ENCODE assay signal across 12 mouse cellular contexts in genomic region chr9:43122379-43122778, GRCm38 (mm10). TPM values are rescaled to one million over a fixed set of nuclear protein-coding genes. Genes with fewer than 3 reads are reported as not detected.
DNase-seq lines count a peak whose midpoint lies in the region; ATAC-seq and TF ChIP-seq lines count a peak whose summit lies in the region.
"Had no signal": no experiment of that assay in that cellular context is flagged by ENCODE, and none has a peak within 500 bp of the region (broad histone marks: within the 10 kb centered on the region; RNA-seq: fewer than 3 reads in every experiment).

No protein-coding gene starts in this region.

- no peak overlapping the region for H3K4me2 ChIP-seq in kidney, embryonic 14.5 days (replicated peaks; ENCODE audit: low read depth, low read length)
- H3K4me2 ChIP-seq in midbrain, postnatal 0 days (ENCODE audit: low read depth, low read length, poor library complexity, severe bottlenecking), result no peak overlapping the region
- H3K4me2 ChIP-seq in midbrain, embryonic 15.5 days, result no peak overlapping the region
- H3K4me2 ChIP-seq in stomach, postnatal 0 days (replicated peaks; ENCODE audit: low read depth), result no peak overlapping the region

- no peak for ATAC-seq in CD4-positive, CD25-positive, alpha-beta regulatory T cell, adult 4 months
- ATAC-seq in kidney, embryonic 14.5 days (ENCODE audit: low FRiP score, low TSS enrichment), result no peak
- ATAC-seq in midbrain, postnatal 0 days (ENCODE audit: low FRiP score), result no peak
- ATAC-seq in midbrain, embryonic 15.5 days (replicated peaks), result no peak
- no peak for ATAC-seq in stomach, postnatal 0 days (ENCODE audit: low FRiP score, low TSS enrichment)

- no peak for TF ChIP-seq EP300 in stomach, postnatal 0 days (optimal IDR thresholded peaks at IDR 0.05)

- peak; percentile 36 for DNase-seq in CD4-positive, CD25-positive, alpha-beta regulatory T cell, adult 2 months (ENCODE audit: low read depth, low spot score)
- peak; percentile 29 for DNase-seq in kidney, adult 2 months
- no peak for DNase-seq in midbrain, postnatal 0 days (ENCODE audit: low spot score)
- DNase-seq in stomach, postnatal 0 days (ENCODE audit: low spot score), result no peak
- DNase-seq in limb, embryonic 10.5 days (ENCODE audit: low spot score), result no peak
- DNase-seq: gastrocnemius, postnatal 25 days; right cerebral cortex, postnatal 4 days had no signal

- H3K4me1 ChIP-seq in kidney, adult 2 months (ENCODE audit: control insufficient read depth, insufficient read depth, low read length), result no peaks in the 10 kb centered on the region
- no peaks in the 10 kb centered on the region for H3K4me1 ChIP-seq in kidney, embryonic 14.5 days (ENCODE audit: control insufficient read depth, insufficient read depth, low read length)
- no peaks in the 10 kb centered on the region for H3K4me1 ChIP-seq in midbrain, postnatal 0 days (ENCODE audit: insufficient read depth, low read length)
- no peaks in the 10 kb centered on the region for H3K4me1 ChIP-seq in midbrain, embryonic 15.5 days
- H3K4me1 ChIP-seq in stomach, postnatal 0 days (replicated peaks; ENCODE audit: control insufficient read depth, insufficient read depth), result no peaks in the 10 kb centered on the region
- no peaks in the 10 kb centered on the region for H3K4me1 ChIP-seq in limb, embryonic 10.5 days
- H3K4me1 ChIP-seq: forebrain, embryonic 10.5 days had no signal

- no peak overlapping the region for H3K27ac ChIP-seq in kidney, adult 2 months (ENCODE audit: insufficient read depth, low read depth, low read length)
- no peak overlapping the region for H3K27ac ChIP-seq in kidney, embryonic 14.5 days (ENCODE audit: low read depth, low read length)
- H3K27ac ChIP-seq in midbrain, postnatal 0 days (ENCODE audit: low read depth, low read length), result no peak overlapping the region
- H3K27ac ChIP-seq in midbrain, embryonic 15.5 days, result no peak overlapping the region
- H3K27ac ChIP-seq in stomach, postnatal 0 days (replicated peaks), result no peak overlapping the region
- H3K27ac ChIP-seq in limb, embryonic 10.5 days, result no peak overlapping the region
- H3K27ac ChIP-seq: forebrain, embryonic 10.5 days had no signal

- H3K36me3 ChIP-seq in kidney, adult 2 months (ENCODE audit: control insufficient read depth, insufficient read depth, low read length), result no peaks in the 10 kb centered on the region
- no peaks in the 10 kb centered on the region for H3K36me3 ChIP-seq in kidney, embryonic 14.5 days (ENCODE audit: control insufficient read depth, insufficient read depth, low read length)
- H3K36me3 ChIP-seq in midbrain, postnatal 0 days (ENCODE audit: insufficient read depth, low read length), result no peaks in the 10 kb centered on the region
- no peaks in the 10 kb centered on the region for H3K36me3 ChIP-seq in midbrain, embryonic 15.5 days (replicated peaks)
- H3K36me3 ChIP-seq in stomach, postnatal 0 days (ENCODE audit: control insufficient read depth, insufficient read depth, low read length), result no peaks in the 10 kb centered on the region
- no peaks in the 10 kb centered on the region for H3K36me3 ChIP-seq in limb, embryonic 10.5 days
- H3K36me3 ChIP-seq: forebrain, embryonic 10.5 days had no signal

- no peak for TF ChIP-seq POLR2A in kidney, adult 2 months (IDR thresholded peaks at IDR 0.05; ENCODE audit: low read depth, low read length)

- H3K9ac ChIP-seq in kidney, embryonic 14.5 days (ENCODE audit: low read depth, low read length), result no peak overlapping the region
- no peak overlapping the region for H3K9ac ChIP-seq in midbrain, postnatal 0 days (replicated peaks; ENCODE audit: low read length, poor library complexity, severe bottlenecking)
- H3K9ac ChIP-seq in midbrain, embryonic 15.5 days, result no peak overlapping the region
- no peak overlapping the region for H3K9ac ChIP-seq in stomach, postnatal 0 days (ENCODE audit: low read length)

- H3K9me3 ChIP-seq in kidney, embryonic 14.5 days (ENCODE audit: control insufficient read depth, low read length), result no peaks in the 10 kb centered on the region
- no peaks in the 10 kb centered on the region for H3K9me3 ChIP-seq in midbrain, postnatal 0 days (ENCODE audit: low read length)
- no peaks in the 10 kb centered on the region for H3K9me3 ChIP-seq in midbrain, embryonic 15.5 days
- no peaks in the 10 kb centered on the region for H3K9me3 ChIP-seq in stomach, postnatal 0 days (ENCODE audit: control insufficient read depth, low read length)
- H3K9me3 ChIP-seq in limb, embryonic 10.5 days (replicated peaks), result no peaks in the 10 kb centered on the region
- H3K9me3 ChIP-seq: forebrain, embryonic 10.5 days had no signal

- 6% methylated on average over 1 of the region's 1 CpGs for WGBS in kidney, adult 2 months
- WGBS in kidney, embryonic 14.5 days, result 30% methylated on average over 1 of the region's 1 CpGs
- 44% methylated on average over 1 of the region's 1 CpGs for WGBS in midbrain, postnatal 0 days
- 74% methylated on average over 1 of the region's 1 CpGs for WGBS in midbrain, embryonic 15.5 days
- 29% methylated on average over 1 of the region's 1 CpGs for WGBS in stomach, postnatal 0 days
- WGBS in limb, embryonic 10.5 days, result 46% methylated on average over 1 of the region's 1 CpGs

- H3K27me3 ChIP-seq in kidney, adult 2 months (replicated peaks; ENCODE audit: control insufficient read depth, insufficient read depth, low read length), result no peaks in the 10 kb centered on the region
- no peaks in the 10 kb centered on the region for H3K27me3 ChIP-seq in kidney, embryonic 14.5 days (ENCODE audit: control insufficient read depth, insufficient read depth, low read length)
- H3K27me3 ChIP-seq in midbrain, postnatal 0 days (ENCODE audit: insufficient read depth, low read length), result no peaks in the 10 kb centered on the region
- H3K27me3 ChIP-seq in midbrain, embryonic 15.5 days (replicated peaks), result no peaks in the 10 kb centered on the region
- H3K27me3 ChIP-seq in stomach, postnatal 0 days (ENCODE audit: control insufficient read depth, insufficient read depth, low read length), result no peaks in the 10 kb centered on the region
- H3K27me3 ChIP-seq in limb, embryonic 10.5 days (ENCODE audit: low read depth, poor library complexity, severe bottlenecking), result peaks cover 3% of the 10 kb centered on the region; the same call in 1 of the 2 replicates

- no peak overlapping the region for H3K4me3 ChIP-seq in kidney, adult 2 months (ENCODE audit: insufficient read depth, low read depth, low read length)
- no peak overlapping the region for H3K4me3 ChIP-seq in kidney, embryonic 14.5 days (ENCODE audit: low read length)
- no peak overlapping the region for H3K4me3 ChIP-seq in midbrain, postnatal 0 days (ENCODE audit: low read depth, low read length)
- no peak overlapping the region for H3K4me3 ChIP-seq in midbrain, embryonic 15.5 days
- H3K4me3 ChIP-seq in stomach, postnatal 0 days (ENCODE audit: low read depth, low read length), result no peak overlapping the region
- no peak overlapping the region for H3K4me3 ChIP-seq in limb, embryonic 10.5 days
- H3K4me3 ChIP-seq: forebrain, embryonic 10.5 days had no signal

- TF ChIP-seq CTCF in kidney, adult 2 months (conservative IDR thresholded peaks at IDR 0.05; ENCODE audit: insufficient read depth, insufficient read length, low read depth, low read length), result peak; percentile 53
- TF ChIP-seq CTCF in midbrain, postnatal 0 days (IDR thresholded peaks at IDR 0.05), result peak; percentile 14; the same call in 1 of the 2 replicates
- peak; percentile 49 for TF ChIP-seq CTCF in stomach, postnatal 0 days (IDR thresholded peaks at IDR 0.05; ENCODE audit: low read depth)

RNA-seq across cellular contexts. Expression of gene Tmem136, which starts 6.0 kb away (rescaled TPM):
- polyA plus RNA-seq in CD4-positive, CD25-positive, alpha-beta regulatory T cell, adult 4 months (2017; shearing (Covaris generic)), result 1 to 10 TPM; 3.1 to 4.6 TPM
- polyA plus RNA-seq in kidney, adult 2 months (2012; rRNA removed), result 12.4 and 13.2 TPM in 2 replicates
- polyA plus RNA-seq in kidney, embryonic 14.5 days (2014; fragmentation: Nextera tagmentation; extraction: Ambion mirVana), result 6.1 and 9.7 TPM in 2 replicates
- total RNA-seq in midbrain, postnatal 0 days (2014; rRNA removed), result 4.9 and 5.1 TPM in 2 replicates
- 7.8 and 8.0 TPM in 2 replicates for polyA plus RNA-seq in midbrain, postnatal 0 days (2015; fragmentation: Nextera tagmentation; extraction: Ambion mirVana)
- 10.5 and 13.0 TPM in 2 replicates for polyA plus RNA-seq in midbrain, embryonic 15.5 days (2015; fragmentation: Nextera tagmentation; extraction: Ambion mirVana)
- polyA plus RNA-seq in stomach, postnatal 0 days (2015; fragmentation: Nextera tagmentation; extraction: Ambion mirVana), result 1.8 and 2.1 TPM in 2 replicates
- 8.9 and 9.9 TPM in 2 replicates for polyA plus RNA-seq in limb, embryonic 10.5 days (2016; fragmentation: Nextera tagmentation; extraction: Ambion mirVana)
- total RNA-seq: monocyte, adult 5-6 weeks had no signal

RNA-seq across cellular contexts. Expression of gene Arhgef12, which starts 15.3 kb away (rescaled TPM):
- polyA plus RNA-seq in CD4-positive, CD25-positive, alpha-beta regulatory T cell, adult 4 months (2017; shearing (Covaris generic)), result 10 to 100 TPM; 17.8 to 28.2 TPM
- polyA plus RNA-seq in kidney, adult 2 months (2012; rRNA removed), result 47.6 and 48.0 TPM in 2 replicates
- 17.1 and 29.1 TPM in 2 replicates for polyA plus RNA-seq in kidney, embryonic 14.5 days (2014; fragmentation: Nextera tagmentation; extraction: Ambion mirVana)
- 97.1 and 134 TPM in 2 replicates for total RNA-seq in midbrain, postnatal 0 days (2014; rRNA removed)
- polyA plus RNA-seq in midbrain, postnatal 0 days (2015; fragmentation: Nextera tagmentation; extraction: Ambion mirVana), result 13.5 and 17.0 TPM in 2 replicates
- 24.8 and 29.1 TPM in 2 replicates for polyA plus RNA-seq in midbrain, embryonic 15.5 days (2015; fragmentation: Nextera tagmentation; extraction: Ambion mirVana)
- 6.6 and 6.8 TPM in 2 replicates for polyA plus RNA-seq in stomach, postnatal 0 days (2015; fragmentation: Nextera tagmentation; extraction: Ambion mirVana)
- polyA plus RNA-seq in limb, embryonic 10.5 days (2016; fragmentation: Nextera tagmentation; extraction: Ambion mirVana), result 9.0 and 9.3 TPM in 2 replicates

Comparison
In these comparisons a context has a peak if more than half of its experiments do, and no peak if none do; other contexts are left out.
1. DNase-seq: peak in CD4-positive, CD25-positive, alpha-beta regulatory T cell, adult 2 months (single experiment) and kidney, adult 2 months (single experiment); none in midbrain, postnatal 0 days (single experiment), stomach, postnatal 0 days (single experiment) and limb, embryonic 10.5 days (single experiment).
2. Peak in every context shown above with its lines, with median percentiles within 50 percentile points of each other: CTCF ChIP-seq.